Mouse (Mus musculus) CD8-positive naive resting alpha-beta T cell, adult 2 months (primary cell): ENCODE data around the gene Serpinb1a.
A peak's percentile ranks its signal among the peaks of the same experiment; 100 is the strongest.

Experiments
- DNase-seq, 2 experiments: peaks; one replicate each; pipeline ENCODE4 v3.0.0; 2022; ENCODE audit warnings: low read depth in 2 of 2, low spot score in 2 of 2

Serpinb1a gene

GRCm38 (mm10) chr13:32800859-32801258 lies 50.1 kb downstream of the Serpinb1a start:
- peak; percentile 11 to 31 for DNase-seq

GRCm38 (mm10) chr13:32799131-32799530 lies 51.9 kb downstream of the Serpinb1a start:
- peak in 1 of 2 experiments; percentile 17 for DNase-seq

GRCm38 (mm10) chr13:32797085-32797484 lies 53.9 kb downstream of the Serpinb1a start:
- DNase-seq = no peak

- no peak for DNase-seq
Observed at GRCm38 (mm10) chr13:32795166-32795565, 55.8 kb downstream of the Serpinb1a start.

- no peak for DNase-seq
Observed at GRCm38 (mm10) chr13:32794619-32795018, 56.4 kb downstream of the Serpinb1a start.
